Mouse (Mus musculus) lung, postnatal 36 days (tissue): ENCODE measurements around the gene Ciao1.
"Not testable (repeated sequence)": the region's sequence is repeated elsewhere in the genome, so short reads cannot be mapped to it uniquely, and the experiment has no call there.

Source experiments
- DNase-seq: peaks from one replicate; pipeline ENCODE4 v3.0.0; 2022; ENCODE audit warnings: mixed read lengths

The Ciao1 gene

DNA sequence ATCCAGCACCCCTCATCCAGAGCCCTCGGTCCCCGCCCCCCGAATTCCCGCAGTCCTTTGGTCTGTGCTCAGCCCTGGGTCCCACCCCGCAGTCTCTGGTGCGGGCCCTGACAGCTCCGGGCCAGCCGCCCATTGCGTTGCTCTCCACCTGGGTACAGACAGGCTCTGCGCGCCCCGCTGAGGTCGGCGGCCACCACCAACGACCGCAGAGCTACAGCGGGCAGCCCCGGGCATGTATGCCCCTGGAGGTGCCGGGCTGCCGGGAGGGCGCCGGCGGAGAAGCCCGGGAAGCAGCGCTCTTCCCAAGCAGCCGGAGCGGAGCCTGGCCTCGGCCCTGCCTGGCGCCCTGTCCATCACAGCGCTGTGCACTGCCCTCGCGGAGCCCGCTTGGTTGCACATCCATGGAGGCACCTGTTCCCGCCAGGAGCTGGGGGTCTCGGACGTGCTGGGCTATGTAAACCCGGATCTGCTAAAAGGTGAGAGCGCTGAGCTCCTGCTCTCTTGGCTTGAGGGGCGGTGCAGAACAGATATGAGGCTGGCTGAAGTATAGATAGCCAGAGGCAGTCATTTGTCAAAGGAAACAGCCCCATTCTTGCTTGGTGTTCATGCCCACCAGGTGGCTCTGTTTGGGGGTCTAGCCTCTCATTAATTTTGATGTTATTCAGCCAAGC, 853 bp upstream of the Ciao1 start:
- peak; percentile 15 for DNase-seq

DNA sequence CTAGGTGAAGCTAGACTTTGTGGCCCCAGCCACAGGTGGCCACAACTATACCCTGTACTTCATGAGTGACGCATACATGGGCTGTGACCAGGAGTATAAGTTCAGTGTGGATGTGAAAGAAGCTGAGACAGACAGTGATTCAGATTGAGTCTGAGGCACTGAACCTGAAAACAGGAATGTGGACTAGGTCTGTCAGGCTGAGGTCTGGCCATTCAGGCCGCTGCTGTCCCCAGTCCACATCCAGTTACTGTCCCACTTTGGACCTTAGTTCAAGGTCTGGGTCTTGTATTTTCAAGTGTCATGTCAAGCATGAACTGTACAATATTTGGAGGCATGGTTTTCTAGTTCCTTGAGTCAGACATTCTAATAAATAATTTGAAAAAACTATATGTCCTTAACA, 7.6 kb downstream of the Ciao1 start:
- no peak for DNase-seq

DNA sequence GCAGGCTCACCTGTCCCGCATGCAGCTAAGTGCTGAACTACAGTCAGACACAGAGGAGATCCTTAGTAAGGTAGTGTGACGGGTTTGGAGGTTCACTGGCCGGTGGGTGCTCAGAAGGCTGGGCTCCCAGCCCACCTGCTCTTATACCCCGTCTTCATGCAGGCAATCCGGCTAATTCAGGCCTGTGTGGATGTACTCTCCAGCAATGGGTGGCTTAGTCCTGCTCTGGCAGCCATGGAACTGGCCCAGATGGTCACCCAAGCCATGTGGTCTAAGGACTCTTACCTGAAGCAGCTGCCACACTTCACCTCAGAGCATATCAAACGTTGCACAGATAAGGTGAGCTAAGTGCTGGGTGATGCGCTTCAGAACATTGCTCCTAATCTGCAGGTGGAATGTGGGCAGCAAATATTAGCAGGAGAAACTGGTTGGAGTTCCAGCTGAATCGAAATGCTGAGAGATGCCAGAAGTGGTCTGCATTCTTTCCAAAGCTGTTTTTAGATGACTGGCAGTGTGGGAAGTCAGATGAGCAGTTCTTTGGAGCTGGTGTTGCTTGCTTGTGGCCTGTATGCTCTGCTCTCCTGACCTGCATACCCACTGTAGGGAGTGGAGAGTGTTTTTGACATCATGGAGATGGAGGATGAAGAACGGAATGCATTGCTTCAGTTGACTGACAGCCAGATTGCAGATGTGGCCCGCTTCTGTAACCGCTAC, 9.6 kb downstream of the Ciao1 start:
- peak; percentile 22 for DNase-seq

DNA sequence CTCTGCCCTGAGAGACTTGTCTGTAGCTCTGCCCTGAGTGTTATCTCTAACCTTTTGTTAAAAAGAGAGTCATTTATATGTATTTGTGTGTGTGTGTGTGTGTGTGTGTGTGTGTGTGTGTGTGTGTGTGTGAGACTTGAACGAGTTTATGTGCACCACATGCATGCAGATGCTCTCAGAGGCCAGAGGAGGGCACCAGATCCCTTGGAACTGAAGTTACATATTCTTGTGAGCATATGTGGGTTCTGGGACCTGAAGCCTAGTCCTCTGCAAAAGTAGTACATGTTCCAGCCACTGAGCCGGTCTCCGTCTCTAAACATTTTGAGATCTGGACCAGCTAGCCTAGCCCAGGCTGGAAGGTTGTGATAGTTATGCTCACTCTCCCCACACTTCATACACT, 22.4 kb downstream of the Ciao1 start:
- DNase-seq, result no peak

DNA sequence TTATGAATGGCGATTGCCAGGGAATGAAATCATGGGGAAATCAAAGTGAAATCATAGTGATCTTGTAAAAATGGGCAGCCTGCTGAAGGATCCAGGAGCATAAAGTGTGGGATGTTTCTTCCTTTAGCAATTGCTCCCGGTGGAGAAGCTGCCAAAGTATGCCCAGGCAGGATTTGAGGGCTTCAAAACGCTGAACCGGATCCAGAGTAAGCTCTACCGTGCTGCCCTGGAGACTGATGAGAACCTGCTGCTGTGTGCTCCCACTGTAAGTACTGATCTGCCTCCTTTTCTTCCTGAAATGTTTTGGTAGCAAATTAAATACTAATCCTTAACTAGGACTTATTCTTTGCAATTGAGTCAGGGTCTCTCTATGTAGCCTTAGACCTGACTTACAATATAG, 29.9 kb downstream of the Ciao1 start:
- no peak for DNase-seq

DNA sequence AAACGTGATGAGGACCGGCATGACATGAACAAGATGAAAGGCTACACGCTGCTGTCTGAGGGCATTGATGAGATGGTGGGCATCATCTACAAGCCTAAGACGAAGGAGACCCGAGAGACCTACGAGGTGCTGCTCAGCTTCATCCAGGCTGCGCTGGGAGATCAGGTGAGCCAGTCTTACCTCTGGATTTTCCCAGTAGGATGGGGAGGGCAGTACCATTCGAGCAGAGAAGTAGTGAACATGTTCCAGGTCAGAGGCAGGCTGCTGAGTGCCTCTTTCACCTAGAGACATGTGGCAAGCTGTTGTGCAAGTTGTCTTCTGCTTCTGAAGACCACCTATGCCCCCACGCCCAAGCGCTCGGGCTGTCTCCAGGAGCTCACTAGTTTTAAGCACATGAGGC, 36.9 kb downstream of the Ciao1 start:
- no peak for DNase-seq

DNA sequence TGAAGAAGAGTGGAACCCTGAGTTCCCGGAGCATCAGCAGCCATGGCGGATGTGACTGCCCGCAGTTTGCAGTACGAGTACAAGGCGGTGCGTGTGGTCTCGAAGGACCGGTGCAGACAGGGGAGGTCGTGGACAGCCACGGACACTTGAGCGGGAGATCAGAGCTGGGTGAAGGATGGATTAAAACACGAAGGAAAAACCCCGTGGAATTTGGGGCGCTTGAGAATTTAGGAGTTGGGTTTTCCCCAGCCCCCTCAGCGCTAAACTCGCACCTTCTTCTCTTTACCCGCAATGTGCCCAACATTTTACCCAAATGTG, 39.2 kb downstream of the Ciao1 start:
- DNase-seq, result no peak

DNA sequence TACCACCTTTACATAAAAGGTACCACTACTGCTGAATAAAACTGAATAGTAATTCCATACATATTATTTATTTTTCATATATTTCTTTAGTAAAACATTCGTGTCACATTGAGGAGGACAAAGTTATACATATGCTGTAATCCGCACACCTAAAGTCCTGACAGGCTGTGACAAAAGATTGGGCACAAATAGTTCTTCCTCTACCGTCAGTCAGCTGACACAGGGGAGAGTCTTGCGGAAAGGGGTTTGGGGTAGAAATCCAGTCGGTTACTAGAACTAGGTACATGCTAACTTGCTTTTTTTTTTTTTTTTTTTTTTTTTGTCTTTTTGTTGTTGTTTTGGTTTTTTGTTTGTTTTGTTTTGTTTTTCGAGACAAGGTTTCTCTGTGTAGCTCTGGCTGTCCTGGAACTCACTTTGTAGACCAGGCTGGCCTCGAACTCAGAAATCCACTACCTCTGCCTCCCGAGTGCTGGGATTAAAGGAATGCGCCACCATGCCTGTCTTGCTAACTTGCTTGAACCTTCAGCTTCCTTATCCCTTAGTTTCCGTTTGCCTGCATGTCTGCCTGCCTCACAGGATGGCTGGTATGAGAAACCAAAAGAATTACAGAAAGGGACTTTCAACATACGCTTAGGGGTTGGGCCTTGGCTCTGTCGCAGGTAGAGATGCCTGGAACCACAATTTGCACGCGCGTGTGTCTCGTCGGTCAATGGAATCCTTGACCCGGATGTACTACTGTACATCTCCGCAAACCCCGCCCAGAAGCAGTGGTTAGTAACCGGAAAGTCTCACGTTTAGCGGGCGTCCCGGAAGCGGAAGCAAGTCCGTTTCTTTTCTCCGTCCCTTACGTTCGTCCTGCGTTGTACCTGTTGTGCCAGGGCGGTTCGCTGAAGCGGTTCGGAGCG, 39.8 kb downstream of the Ciao1 start, which contains the start of the genes 1810024B03Rik and Snrnp200:
Gene 1810024B03Rik, minus strand, starts transcription at position 734 of the 905 bp plus-strand sequence.
Gene Snrnp200, plus strand, starts transcription at position 840 of the 905 bp plus-strand sequence.
- peak; percentile 97 for DNase-seq

DNA sequence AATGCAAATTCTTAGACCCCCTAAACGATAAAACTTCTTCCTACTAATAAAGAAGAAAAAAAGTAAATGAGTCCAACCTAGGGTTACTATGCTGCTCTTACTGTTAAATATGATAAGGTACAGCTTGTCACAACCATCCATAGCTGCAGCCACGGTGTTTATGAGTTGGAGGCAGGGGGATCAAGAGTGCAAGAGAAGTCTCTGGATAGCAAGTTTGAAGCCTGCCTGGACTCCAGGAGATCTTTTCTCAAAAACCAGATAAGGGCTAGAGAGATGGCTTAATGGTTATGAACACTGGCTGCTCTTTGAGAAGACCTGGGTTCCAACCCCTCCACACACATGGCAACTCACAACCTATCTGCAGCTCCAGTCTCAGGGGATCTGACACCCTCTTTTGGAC, 40.7 kb downstream of the Ciao1 start:
- no peak for DNase-seq

DNA sequence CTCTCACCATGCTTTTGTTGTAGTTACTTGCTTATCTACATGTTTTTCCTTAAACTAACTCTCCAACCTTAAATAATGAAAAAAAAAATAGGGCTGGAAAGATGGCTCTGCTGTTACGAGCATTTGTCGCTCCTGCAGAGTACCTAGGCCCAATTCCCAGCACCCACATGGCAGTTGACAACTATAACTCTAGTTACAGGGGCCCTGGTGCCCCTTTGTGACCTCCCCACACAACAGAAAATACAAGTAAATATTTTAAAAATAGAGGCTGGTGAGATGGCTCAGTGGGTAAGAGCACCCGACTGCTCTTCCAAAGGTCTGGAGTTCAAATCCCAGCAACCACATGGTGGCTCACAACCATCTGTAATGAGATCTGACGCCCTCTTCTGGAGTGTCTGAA, 41.7 kb downstream of the Ciao1 start:
- not testable (repeated sequence) for DNase-seq

DNA sequence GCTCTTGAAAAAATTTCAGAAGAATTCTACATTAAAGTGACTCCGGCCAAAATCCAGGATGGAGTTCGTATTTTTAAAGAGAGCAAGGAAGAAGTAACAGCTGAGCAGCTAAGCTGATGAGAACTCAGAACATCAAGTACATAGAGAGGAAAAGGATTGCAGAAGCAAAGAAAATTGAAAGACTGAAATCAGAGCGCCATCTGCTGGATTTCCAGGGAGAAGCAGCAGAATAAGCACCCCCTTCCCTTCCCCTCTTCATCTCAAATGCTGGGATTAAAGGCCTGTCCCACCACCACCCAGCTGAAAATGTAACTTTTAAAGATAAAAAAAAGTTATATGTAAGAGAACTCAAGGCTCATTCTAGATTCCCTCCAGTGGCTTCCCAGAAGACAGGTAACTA, 42.7 kb downstream of the Ciao1 start:
- peak; percentile 68 for DNase-seq
